Mouse (Mus musculus) olfactory bulb, adult 2 months (tissue): ENCODE data around the gene Gm6993.

Experiments
- CTCF ChIP-seq: fragments of 200-500 bp; IDR thresholded peaks from 2 replicates; pipeline ENCODE4 v1.5.1; 2012; ENCODE audit warnings: low read depth, mild to moderate bottlenecking, low read length, moderate library complexity; ENCODE audit not compliant: insufficient read depth
- POLR2A ChIP-seq: fragments of 200-500 bp; IDR thresholded peaks from 2 replicates; pipeline ENCODE4 v1.6.1; 2012; ENCODE audit warnings: mild to moderate bottlenecking, low read depth, low read length, moderate library complexity; ENCODE audit not compliant: insufficient read depth

DNA sequence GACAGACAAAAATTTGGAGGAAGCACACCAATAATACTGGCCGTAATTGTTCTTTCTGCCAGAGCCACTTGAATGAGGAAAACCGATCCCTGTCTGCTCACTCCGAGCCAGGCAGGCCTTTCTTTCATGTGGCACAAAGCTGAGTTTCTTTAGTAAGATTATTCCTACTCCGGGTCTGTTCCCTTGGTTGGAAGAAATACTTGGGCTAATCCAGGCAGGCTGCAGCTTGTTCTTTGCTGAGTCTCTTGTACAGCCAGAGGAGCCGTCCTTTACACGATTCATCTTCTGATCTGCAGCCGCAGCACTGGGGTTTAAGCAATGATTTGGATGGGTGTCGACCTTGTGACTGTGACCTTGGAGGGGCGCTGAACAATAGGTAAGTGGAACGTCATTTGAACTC is 48.5 kb downstream of the Gm6993 start:
- TF ChIP-seq CTCF: no peak
- no peak for TF ChIP-seq POLR2A
